Mouse (Mus musculus) midbrain, embryonic 13.5 days (tissue): ENCODE measurements around the gene 1110059E24Rik. TPM values are rescaled to one million over a fixed set of nuclear protein-coding genes. Genes with fewer than 3 reads are reported as not detected.
"Not testable (repeated sequence)": the region's sequence is repeated elsewhere in the genome, so short reads cannot be mapped to it uniquely, and the experiment has no call there.

ENCODE experiments used
- ATAC-seq: fragments of 200-750 bp; cut with Nextera tagmentation; 2 replicates; pipeline ENCODE4 v1.8.0; 2017; ENCODE audit warnings: mild to moderate bottlenecking, moderate TSS enrichment, moderate library complexity
- H3K27ac ChIP-seq: fragments of 300-500 bp; sonication (generic); 2 replicates; pipeline ENCODE4 v1.5.1; 2015; ENCODE audit warnings: inconsistent platforms, mild to moderate bottlenecking, moderate library complexity
- H3K27me3 ChIP-seq: fragments of 300-500 bp; sonication (generic); 2 replicates; pipeline ENCODE4 v1.6.1; 2015; ENCODE audit warnings: mild to moderate bottlenecking, inconsistent platforms
- H3K36me3 ChIP-seq: fragments of 300-500 bp; sonication (generic); 2 replicates; pipeline ENCODE4 v1.6.1; 2015; ENCODE audit warnings: mild to moderate bottlenecking, inconsistent platforms
- H3K4me1 ChIP-seq: fragments of 300-500 bp; sonication (generic); replicated peaks from 2 replicates; pipeline ENCODE4 v1.6.1; 2015; ENCODE audit warnings: inconsistent platforms
- H3K4me2 ChIP-seq: fragments of 300-500 bp; sonication (generic); replicated peaks from 2 replicates; pipeline ENCODE4 v1.6.1; 2015; ENCODE audit warnings: moderate library complexity, mild to moderate bottlenecking, inconsistent platforms
- H3K4me3 ChIP-seq: fragments of 300-500 bp; sonication (generic); replicated peaks from 2 replicates; pipeline ENCODE4 v1.5.1; 2015; ENCODE audit warnings: mild to moderate bottlenecking, inconsistent platforms
- H3K9ac ChIP-seq: fragments of 300-500 bp; sonication (generic); replicated peaks from 2 replicates; pipeline ENCODE4 v1.6.1; 2015; ENCODE audit warnings: mild to moderate bottlenecking, inconsistent platforms
- H3K9me3 ChIP-seq: fragments of 300-500 bp; sonication (generic); 2 replicates; pipeline ENCODE4 v1.6.1; 2016; ENCODE audit warnings: mild to moderate bottlenecking, inconsistent platforms
- WGBS: fragments of 180-500 bp; shearing (Covaris S2); methylation state at CpG from one replicate; pipeline ENCODE4 v1.1.7; 2015; 5-methylcytosine and 5-hydroxymethylcytosine counted together
- polyA plus RNA-seq: library from polyadenylated mRNA; unstranded; fragments of >200 nt; fragmentation: Nextera tagmentation; extraction: Ambion mirVana; gene quantifications from 2 replicates; pipeline ENCODE4 v1.2.1, GENCODE M21; 2015

The 1110059E24Rik gene
- polyA plus RNA-seq, 1 experiment from 2014 or later: 68.6 TPM

DNA sequence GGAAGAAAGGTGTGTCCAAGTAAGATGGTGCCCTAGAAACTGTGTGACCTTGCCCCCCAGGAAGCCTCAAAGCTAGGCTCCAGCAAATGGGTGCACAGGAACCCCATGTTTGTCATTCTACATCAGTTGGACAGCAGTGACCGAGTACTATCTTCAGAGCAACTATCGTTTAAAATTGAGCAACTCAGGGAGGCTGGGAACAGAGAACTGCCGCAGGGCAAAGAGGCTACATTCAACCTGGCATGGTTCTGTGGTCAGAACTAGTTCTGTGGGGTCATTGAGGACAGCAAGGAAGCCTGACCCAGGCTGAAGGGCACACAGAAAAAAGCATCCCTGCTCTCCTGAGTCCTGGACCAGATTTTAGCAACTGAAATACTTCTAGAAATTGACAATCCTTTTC lies 37.0 kb downstream of the 1110059E24Rik start:
- no peaks in the 10 kb centered on the region for H3K9me3 ChIP-seq
- no peak overlapping the region for H3K4me3 ChIP-seq
- H3K36me3 ChIP-seq: peaks cover 4% of the 10 kb centered on the region; the same call in 1 of the 2 replicates
- H3K4me1 ChIP-seq: peaks cover 11% of the 10 kb centered on the region
- no peak for ATAC-seq
- no peak overlapping the region for H3K27ac ChIP-seq
- H3K27me3 ChIP-seq: no peaks in the 10 kb centered on the region
- no peak overlapping the region for H3K9ac ChIP-seq
- no peak overlapping the region for H3K4me2 ChIP-seq
- WGBS: 93% methylated on average over 3 of the region's 3 CpGs

DNA sequence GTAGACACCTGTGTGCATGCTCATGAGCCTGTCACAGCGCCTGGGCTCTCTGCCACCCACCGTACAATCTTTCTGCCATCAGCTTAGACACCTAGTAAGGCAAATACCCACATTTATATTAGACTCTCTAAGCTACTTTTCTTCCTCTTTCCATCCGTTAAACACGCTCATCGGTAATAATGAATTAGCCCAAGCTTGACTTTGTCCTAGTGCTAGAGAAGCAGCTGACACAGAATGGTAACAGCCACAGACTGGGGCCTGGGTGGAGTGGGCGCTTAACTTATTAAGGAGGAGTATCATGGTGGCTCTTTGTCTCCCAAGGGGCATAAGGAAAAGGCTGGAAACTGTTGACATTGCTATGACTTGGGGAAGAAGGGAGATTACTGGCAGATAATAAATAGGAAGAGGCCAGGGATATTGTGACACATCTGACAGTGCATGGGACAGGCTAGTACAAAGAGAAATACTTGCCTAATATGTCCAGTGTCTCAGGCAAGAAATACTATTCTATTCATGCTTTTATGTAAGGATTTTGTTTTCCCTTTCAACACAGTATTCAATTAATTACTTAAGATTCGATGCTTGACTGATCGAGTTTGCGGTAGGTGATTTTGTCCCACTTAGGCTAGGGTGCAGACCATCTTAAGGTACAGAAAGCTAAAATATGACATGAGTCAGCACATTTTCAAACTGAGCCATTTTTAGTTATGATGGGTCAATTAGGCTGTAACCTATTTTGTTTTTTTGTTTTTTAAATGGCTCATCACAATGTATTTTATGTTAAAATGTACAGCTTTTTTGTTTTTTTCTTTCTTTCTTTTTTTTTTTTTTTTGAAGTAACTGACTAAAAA lies 40.8 kb downstream of the 1110059E24Rik start:
- H3K27ac ChIP-seq: no peak overlapping the region
- no peak overlapping the region for H3K9ac ChIP-seq
- H3K36me3 ChIP-seq: no peaks in the 10 kb centered on the region
- H3K27me3 ChIP-seq: no peaks in the 10 kb centered on the region
- H3K4me1 ChIP-seq: peaks cover 11% of the 10 kb centered on the region
- H3K9me3 ChIP-seq: no peaks in the 10 kb centered on the region
- ATAC-seq: 0 out of 2 replicates have a peak, but pooled peaks have one; percentile 40
- WGBS: 49% methylated on average over 9 of the region's 9 CpGs
- H3K4me2 ChIP-seq: no peak overlapping the region
- no peak overlapping the region for H3K4me3 ChIP-seq

DNA sequence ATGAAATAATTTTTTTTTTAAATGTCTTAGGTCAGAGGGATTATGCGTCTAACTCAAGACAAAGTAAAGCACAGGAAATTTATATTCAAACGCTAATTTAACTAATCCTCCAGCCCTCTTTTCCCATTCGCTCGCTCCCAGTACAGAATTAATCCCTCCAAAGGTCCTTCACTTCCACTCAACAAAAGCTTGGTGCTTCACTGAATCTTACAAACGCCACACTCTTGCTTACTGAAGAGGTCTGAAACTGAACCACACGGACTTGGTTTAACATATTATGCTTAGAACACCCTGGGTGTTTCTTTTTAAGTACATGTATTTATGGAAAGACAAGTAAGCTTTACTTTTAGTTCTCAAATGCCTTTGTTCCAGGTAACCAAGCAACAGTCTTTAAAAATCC lies 41.5 kb downstream of the 1110059E24Rik start:
- no peak for ATAC-seq
- no peak overlapping the region for H3K4me2 ChIP-seq
- no peaks in the 10 kb centered on the region for H3K36me3 ChIP-seq
- H3K4me3 ChIP-seq: no peak overlapping the region
- H3K27me3 ChIP-seq: no peaks in the 10 kb centered on the region
- H3K9me3 ChIP-seq: no peaks in the 10 kb centered on the region
- no peak overlapping the region for H3K27ac ChIP-seq
- peaks cover 11% of the 10 kb centered on the region for H3K4me1 ChIP-seq
- 10% methylated on average over 6 of the region's 6 CpGs for WGBS
- H3K9ac ChIP-seq: no peak overlapping the region

DNA sequence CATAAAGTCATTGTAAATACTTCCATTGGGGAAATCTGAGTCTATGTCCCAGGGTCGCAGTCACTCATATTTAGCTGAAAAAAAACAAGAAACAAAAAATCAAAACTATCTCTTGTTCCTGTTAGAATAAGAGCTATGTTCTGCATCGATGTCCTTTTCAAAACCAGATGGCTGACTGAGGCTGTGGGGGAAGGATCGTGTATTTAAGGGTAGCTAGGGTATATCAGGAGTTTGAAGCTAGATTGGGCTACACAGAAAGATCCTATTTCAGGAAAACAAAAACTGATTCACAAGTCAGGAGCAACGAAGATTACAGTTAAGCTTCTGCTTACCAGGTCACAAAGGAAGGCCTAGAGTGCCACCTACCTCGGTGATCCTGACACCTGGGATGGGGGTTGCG lies 42.5 kb downstream of the 1110059E24Rik start:
- H3K4me1 ChIP-seq: peaks cover 11% of the 10 kb centered on the region
- H3K4me2 ChIP-seq: no peak overlapping the region
- H3K9me3 ChIP-seq: no peaks in the 10 kb centered on the region
- no peak overlapping the region for H3K9ac ChIP-seq
- no peak overlapping the region for H3K27ac ChIP-seq
- no peak for ATAC-seq
- no peaks in the 10 kb centered on the region for H3K27me3 ChIP-seq
- no peaks in the 10 kb centered on the region for H3K36me3 ChIP-seq
- WGBS: 74% methylated on average over 6 of the region's 6 CpGs
- H3K4me3 ChIP-seq: no peak overlapping the region

DNA sequence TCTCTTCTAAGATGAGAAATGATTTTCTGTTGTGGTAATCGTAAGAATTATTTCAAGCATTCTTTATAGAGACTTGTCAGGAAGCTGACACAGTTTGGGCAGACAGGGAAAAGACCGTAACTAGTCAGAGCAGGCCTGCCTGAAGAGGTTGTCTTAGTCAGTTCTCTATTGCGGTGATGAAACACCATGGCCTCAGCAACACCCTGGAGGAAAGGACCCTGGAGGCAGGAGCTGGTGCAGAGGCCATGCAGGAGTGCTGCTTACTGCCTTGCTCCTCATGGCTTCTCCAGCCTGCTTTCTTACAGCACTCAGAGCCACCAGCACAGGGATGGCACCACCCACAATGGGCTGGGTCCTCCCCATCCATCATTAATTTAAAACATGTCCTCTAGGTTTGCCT lies 47.5 kb downstream of the 1110059E24Rik start:
- Histone ChIP-seq H3K36me3 (no peaks in the 10 kb centered on the region), H3K4me1 (peaks cover 6% of the 10 kb centered on the region), H3K4me3 (no peak overlapping the region), H3K27me3 (no peaks in the 10 kb centered on the region), H3K9me3 (0 out of 2 replicates have a peak, but pooled peaks cover 4% of the 10 kb centered on the region), H3K9ac (no peak overlapping the region), H3K4me2 (no peak overlapping the region), H3K27ac (no peak overlapping the region)
- no peak for ATAC-seq
- WGBS: 99% methylated on average over 3 of the region's 3 CpGs

DNA sequence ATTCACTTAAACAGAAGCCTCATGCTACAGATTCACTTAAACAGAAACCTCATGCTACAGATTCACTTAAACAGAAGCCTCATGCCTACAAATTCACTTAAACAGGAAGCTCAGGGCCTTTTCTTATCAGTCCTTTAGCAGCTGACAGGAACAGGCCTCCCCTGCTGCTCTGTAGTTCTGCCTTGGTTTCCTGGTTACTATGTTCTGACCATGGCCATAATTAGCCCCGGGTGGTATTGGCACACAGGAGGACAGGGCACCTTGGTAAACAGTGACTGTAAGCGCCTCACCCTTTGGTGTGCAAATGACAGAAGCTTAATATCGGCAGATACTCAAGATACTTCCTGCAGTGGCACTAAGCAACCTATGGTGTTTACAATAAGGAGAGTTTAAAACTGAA lies 48.9 kb downstream of the 1110059E24Rik start:
- no peak for ATAC-seq
- 69% methylated on average over 3 of the region's 3 CpGs for WGBS

DNA sequence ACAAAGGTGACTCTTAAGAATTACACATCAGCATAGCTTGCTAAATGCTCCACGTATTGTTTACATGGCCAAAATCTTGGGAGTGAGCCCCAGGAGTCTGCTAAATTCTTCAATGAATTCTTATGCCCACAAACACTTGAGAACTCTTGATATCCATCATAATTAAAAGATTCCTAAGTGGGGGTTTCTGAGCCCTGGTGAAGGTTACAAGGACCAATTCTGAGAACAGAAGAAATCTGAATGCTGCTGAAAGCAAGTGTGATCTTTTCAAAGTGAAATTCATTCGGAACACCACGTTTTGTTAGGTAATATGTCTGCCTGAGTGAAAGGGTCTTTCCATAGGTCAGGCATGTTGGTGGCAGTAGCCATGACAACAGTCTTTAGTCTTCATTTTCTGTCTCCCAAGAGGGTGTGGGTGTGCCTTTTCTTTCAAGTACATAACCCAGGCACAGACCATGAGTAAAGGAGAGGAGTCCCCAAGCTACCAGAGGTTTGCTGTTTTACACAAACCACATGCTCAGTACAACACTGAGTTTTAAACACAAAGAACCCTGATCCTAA lies 51.2 kb downstream of the 1110059E24Rik start:
- H3K9ac ChIP-seq: no peak overlapping the region
- H3K4me3 ChIP-seq: no peak overlapping the region
- H3K27ac ChIP-seq: no peak overlapping the region
- H3K4me1 ChIP-seq: peaks cover 12% of the 10 kb centered on the region
- H3K36me3 ChIP-seq: peaks cover 6% of the 10 kb centered on the region
- H3K4me2 ChIP-seq: no peak overlapping the region
- WGBS: 32% methylated on average over 3 of the region's 3 CpGs
- peak; percentile 60; the same call in 1 of the 2 replicates for ATAC-seq
- H3K9me3 ChIP-seq: 0 out of 2 replicates have a peak, but pooled peaks cover 4% of the 10 kb centered on the region
- no peaks in the 10 kb centered on the region for H3K27me3 ChIP-seq

More for the DNA sequence above, 48.9 kb downstream of the 1110059E24Rik start:
- H3K27ac ChIP-seq: no peak overlapping the region
- H3K36me3 ChIP-seq: no peaks in the 10 kb centered on the region
- H3K4me1 ChIP-seq: peaks cover 12% of the 10 kb centered on the region
- no peaks in the 10 kb centered on the region for H3K27me3 ChIP-seq
- 0 out of 2 replicates have a peak, but pooled peaks cover 4% of the 10 kb centered on the region for H3K9me3 ChIP-seq
- H3K9ac ChIP-seq: no peak overlapping the region
- no peak overlapping the region for H3K4me2 ChIP-seq
- no peak overlapping the region for H3K4me3 ChIP-seq

DNA sequence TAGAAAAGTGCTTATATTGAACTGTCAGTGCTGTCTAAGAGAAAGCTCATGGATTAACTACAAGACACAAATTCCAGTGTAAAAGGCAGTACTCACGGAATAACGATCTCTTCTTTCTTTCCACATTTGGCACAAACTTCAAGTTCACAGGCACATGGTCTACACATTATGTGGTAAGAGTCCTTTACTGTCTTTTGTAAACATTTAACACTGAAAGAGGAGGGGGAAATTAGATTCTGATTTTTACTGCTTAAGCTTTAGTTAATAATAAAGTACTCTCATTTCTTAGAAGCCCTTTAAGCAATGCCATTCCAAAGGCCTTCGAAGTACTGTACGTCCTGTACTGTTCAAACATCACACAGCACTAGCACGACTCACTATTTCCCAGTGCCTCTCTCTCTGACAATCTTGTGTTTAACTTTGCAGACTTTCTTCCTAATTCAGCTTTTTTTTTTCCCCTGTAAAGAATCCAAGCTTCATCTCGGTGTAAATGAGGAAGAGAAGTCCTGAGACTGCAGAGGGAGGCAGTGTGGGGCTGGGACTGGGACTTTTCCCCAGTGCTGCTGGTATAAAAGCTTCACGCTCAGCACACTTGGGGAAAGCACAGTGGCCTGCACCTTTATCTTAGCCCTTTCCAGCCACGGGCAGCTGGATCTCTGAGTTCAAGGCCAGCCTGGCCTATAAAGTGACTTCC lies 54.0 kb downstream of the 1110059E24Rik start:
- Histone ChIP-seq H3K4me2 (no peak overlapping the region), H3K4me1 (peaks cover 12% of the 10 kb centered on the region), H3K9me3 (no peaks in the 10 kb centered on the region), H3K4me3 (no peak overlapping the region), H3K36me3 (peaks cover 20% of the 10 kb centered on the region), H3K27ac (no peak overlapping the region), H3K9ac (no peak overlapping the region), H3K27me3 (no peaks in the 10 kb centered on the region)
- ATAC-seq: no peak
- WGBS: 79% methylated on average over 8 of the region's 8 CpGs

DNA sequence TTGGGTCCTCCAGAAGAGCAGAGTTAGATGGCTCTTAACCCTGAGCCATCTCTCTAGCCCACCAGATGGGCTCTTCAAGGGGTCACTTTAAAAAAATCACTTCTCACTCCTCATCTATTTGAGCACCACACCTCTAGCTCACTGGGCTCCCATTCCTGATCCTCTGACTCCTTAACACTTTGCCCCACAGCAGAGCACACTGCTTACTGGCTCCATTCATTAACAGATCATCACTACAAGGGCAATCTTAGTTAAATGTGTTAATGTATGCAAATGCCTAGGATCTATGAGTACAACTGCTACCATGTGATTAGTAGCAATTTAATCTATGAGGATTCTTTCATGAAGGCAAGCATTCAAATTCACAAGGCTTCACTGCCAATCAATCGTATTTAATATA lies 58.1 kb downstream of the 1110059E24Rik start:
- ATAC-seq: no peak
- no peak overlapping the region for H3K4me2 ChIP-seq
- H3K4me3 ChIP-seq: no peak overlapping the region
- H3K4me1 ChIP-seq: peaks cover 6% of the 10 kb centered on the region
- H3K9me3 ChIP-seq: no peaks in the 10 kb centered on the region
- no peak overlapping the region for H3K27ac ChIP-seq
- 90% methylated on average over 1 of the region's 1 CpGs for WGBS
- no peaks in the 10 kb centered on the region for H3K27me3 ChIP-seq
- H3K9ac ChIP-seq: no peak overlapping the region
- H3K36me3 ChIP-seq: peaks cover 28% of the 10 kb centered on the region

DNA sequence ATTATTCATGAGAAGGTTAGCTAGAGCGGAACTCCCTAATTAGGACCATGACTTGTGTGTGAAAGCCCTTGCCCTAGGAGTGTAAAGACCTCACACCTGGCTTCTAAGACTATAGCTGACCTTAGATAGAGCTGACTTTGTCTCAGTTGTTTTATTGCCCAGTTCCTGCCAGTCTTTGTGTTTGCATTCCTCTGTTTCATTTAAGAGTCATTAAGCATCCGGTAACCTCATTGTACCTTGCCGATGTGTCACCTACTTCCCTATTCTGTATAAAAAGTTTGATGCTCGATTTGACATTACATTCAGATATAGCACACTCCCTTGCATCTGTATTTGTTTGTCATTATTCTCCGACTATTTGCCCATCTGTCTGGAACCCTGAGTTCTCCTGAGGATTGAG lies 60.6 kb downstream of the 1110059E24Rik start:
- H3K27ac ChIP-seq, H3K9me3 ChIP-seq, H3K4me3 ChIP-seq, ATAC-seq, H3K27me3 ChIP-seq, H3K9ac ChIP-seq, H3K4me2 ChIP-seq, H3K4me1 ChIP-seq: not testable (repeated sequence)
- 78% methylated on average over 5 of the region's 5 CpGs for WGBS
- peaks cover 26% of the 10 kb centered on the region for H3K36me3 ChIP-seq

DNA sequence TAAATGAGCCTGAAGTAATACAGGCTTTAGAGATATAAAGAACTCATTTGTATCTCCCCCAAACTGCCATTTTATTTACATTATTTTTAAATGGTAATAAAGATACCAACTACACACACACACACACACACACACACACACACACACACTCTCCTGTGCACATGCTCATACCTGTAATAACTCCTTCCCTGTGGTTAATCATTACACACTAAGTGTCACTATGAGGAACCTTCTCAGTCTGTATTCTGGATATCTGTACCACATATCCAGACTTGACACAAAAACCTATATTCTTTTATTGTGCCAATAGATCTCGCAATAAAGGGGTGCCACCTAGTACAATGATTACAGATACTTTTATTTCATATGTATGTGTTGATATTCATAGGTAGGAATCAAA lies 62.9 kb downstream of the 1110059E24Rik start:
- Histone ChIP-seq H3K9ac (no peak overlapping the region), H3K4me1 (no peaks in the 10 kb centered on the region), H3K27me3 (no peaks in the 10 kb centered on the region), H3K4me2 (no peak overlapping the region), H3K9me3 (no peaks in the 10 kb centered on the region), H3K4me3 (no peak overlapping the region), H3K27ac (no peak overlapping the region), H3K36me3 (peaks cover 8% of the 10 kb centered on the region)
- no peak for ATAC-seq
- 98% methylated on average over 1 of the region's 1 CpGs for WGBS

DNA sequence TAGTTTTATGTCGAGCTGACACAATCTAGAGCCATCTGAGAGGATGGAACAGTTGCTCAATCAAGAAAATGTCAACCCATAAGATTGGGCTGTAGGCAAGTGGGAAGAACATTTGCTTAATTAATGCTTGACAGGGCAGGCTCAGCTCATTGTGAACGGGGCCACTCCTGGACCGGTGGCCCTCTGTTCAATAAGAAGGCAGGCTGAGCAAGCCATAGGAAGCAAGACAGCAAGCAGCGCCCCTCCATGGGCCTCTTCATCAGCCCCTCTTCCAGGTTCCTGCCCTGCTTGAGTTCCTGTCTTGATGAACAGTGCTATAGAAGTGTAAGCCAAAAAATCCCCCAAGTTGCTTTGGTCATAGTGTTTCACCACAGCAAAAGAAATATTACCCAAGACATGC lies 65.2 kb downstream of the 1110059E24Rik start:
- Histone ChIP-seq H3K4me2 (no peak overlapping the region), H3K27me3 (no peaks in the 10 kb centered on the region), H3K27ac (no peak overlapping the region), H3K36me3 (peaks cover 4% of the 10 kb centered on the region; the same call in 1 of the 2 replicates), H3K4me1 (no peaks in the 10 kb centered on the region), H3K9me3 (no peaks in the 10 kb centered on the region), H3K9ac (no peak overlapping the region), H3K4me3 (no peak overlapping the region)
- ATAC-seq: no peak
- WGBS: 51% methylated on average over 4 of the region's 4 CpGs
